8 mouse cellular contexts compared by ENCODE assay signal in the genomic region with DNA sequence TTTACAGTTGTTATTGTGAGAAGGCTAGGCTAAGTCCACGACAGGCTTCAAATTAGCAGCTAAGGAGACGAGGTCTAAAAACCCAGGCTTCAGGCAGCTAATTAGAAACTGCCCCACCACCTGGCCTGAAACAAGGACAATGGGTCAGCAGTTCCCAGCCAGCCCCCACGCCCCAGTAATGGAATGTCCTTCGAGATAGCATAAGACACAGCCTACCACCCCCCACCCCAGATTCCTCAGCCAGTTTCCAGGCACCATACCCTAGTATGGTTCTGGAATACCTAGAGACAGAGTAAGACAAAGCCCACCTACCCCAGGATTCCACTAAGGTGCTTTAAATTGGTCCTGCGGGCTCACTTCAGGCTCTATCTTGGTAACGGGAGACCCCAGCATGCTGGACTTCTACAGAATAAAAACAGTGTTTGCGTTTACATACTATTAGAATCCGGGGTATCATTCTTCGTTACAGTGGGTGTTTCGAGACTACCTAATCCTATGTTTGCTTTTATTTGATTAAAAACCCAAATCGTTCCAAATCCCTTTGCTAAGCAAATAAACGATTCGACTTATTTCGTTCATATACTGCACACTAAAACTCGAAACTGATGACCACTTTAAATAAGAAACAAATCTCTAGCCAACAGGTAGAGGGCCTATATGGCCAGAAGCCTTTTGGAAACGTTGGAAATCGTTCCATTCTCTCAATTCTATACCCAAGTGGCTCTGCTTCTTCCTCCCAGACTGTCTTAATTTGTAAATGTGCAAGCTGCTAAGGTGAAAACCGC. TPM values are rescaled to one million over a fixed set of nuclear protein-coding genes. Genes with fewer than 3 reads are reported as not detected.
A peak's percentile ranks its signal among the peaks of the same experiment; 100 is the strongest.
DNase-seq lines count a peak whose midpoint lies in the region; ATAC-seq lines count a peak whose summit lies in the region.

No protein-coding gene starts in this region.

- H3K36me3 ChIP-seq in heart, embryonic 11.5 days (ENCODE audit: control insufficient read depth, insufficient read depth, low read length) = peaks cover 4% of the 10 kb centered on the region
- peaks cover 24% of the 10 kb centered on the region for H3K36me3 ChIP-seq in midbrain, embryonic 10.5 days

- H3K4me3 ChIP-seq in heart, embryonic 11.5 days (ENCODE audit: low read depth, low read length) = peak overlapping the region; percentile 78
- peak overlapping the region; percentile 98 for H3K4me3 ChIP-seq in midbrain, embryonic 10.5 days

- 3% methylated on average over 18 of the region's 18 CpGs for WGBS in heart, embryonic 11.5 days (ENCODE audit: insufficient replicate concordance)
- WGBS in midbrain, embryonic 10.5 days = 4% methylated on average over 18 of the region's 18 CpGs

- DNase-seq in heart, adult 11 months = peak; percentile 94
- DNase-seq in heart, adult 8-10 months (ENCODE audit: low spot score) = no peak
- DNase-seq in cerebellum, adult 18-20 months = peak; percentile 34 to 41
- DNase-seq in kidney, postnatal 10 days = peak; percentile 65
- peak; percentile 68 for DNase-seq in midbrain, embryonic 10.5 days (ENCODE audit: low spot score)
- DNase-seq in T-cell, adult 2 months (ENCODE audit: low spot score) = no peak
- no peak for DNase-seq in gastrocnemius, postnatal 25 days

- H3K4me2 ChIP-seq in heart, embryonic 11.5 days = peak overlapping the region; percentile 70

- H3K4me1 ChIP-seq in heart, embryonic 11.5 days (ENCODE audit: control insufficient read depth, insufficient read depth, low read length) = peaks cover 11% of the 10 kb centered on the region
- H3K4me1 ChIP-seq in midbrain, embryonic 10.5 days = peaks cover 21% of the 10 kb centered on the region

- peak overlapping the region; percentile 99 for H3K9ac ChIP-seq in heart, embryonic 11.5 days (ENCODE audit: low read depth, low read length)

- ATAC-seq in heart, embryonic 11.5 days (replicated peaks; ENCODE audit: insufficient number of reproducible peaks, low FRiP score, low TSS enrichment) = 0 out of 2 replicates have a peak, but pooled peaks have one; percentile 44

- H3K9me3 ChIP-seq in heart, embryonic 11.5 days (replicated peaks; ENCODE audit: control insufficient read depth, low read length) = no peaks in the 10 kb centered on the region
- H3K9me3 ChIP-seq in midbrain, embryonic 10.5 days (replicated peaks) = no peaks in the 10 kb centered on the region

- H3K27me3 ChIP-seq in heart, embryonic 11.5 days (ENCODE audit: control insufficient read depth, insufficient read depth, low read length) = no peaks in the 10 kb centered on the region
- H3K27me3 ChIP-seq in midbrain, embryonic 10.5 days (ENCODE audit: low read depth, poor library complexity, severe bottlenecking) = no peaks in the 10 kb centered on the region

- peak overlapping the region; percentile 99 for H3K27ac ChIP-seq in heart, embryonic 11.5 days (ENCODE audit: low read depth, low read length)
- H3K27ac ChIP-seq in midbrain, embryonic 10.5 days (replicated peaks) = peak overlapping the region; percentile 100

RNA-seq across cellular contexts. Expression of gene Hnrnpa3, which starts 1.0 kb away (rescaled TPM):
- total RNA-seq in heart, adult 8-10 months (2022) = 100 to 1,000 TPM; 132 to 185 (median 159) TPM
- polyA plus RNA-seq in heart, embryonic 11.5 days (2014; fragmentation: Nextera tagmentation; extraction: Ambion mirVana) = 164 and 174 TPM in 2 replicates
- 337 and 348 TPM in 2 replicates for polyA plus RNA-seq in midbrain, embryonic 10.5 days (2016; fragmentation: Nextera tagmentation; extraction: Ambion mirVana)
- 100 to 1,000 TPM; 108 to 125 TPM for total RNA-seq in gastrocnemius, postnatal 25 days (2021)

RNA-seq across cellular contexts. Expression of gene Nfe2l2, which starts 46.3 kb away (rescaled TPM):
- total RNA-seq in heart, adult 8-10 months (2022) = 10 to 100 TPM; 57.9 to 75.1 (median 64.5) TPM
- 46.7 and 48.7 TPM in 2 replicates for polyA plus RNA-seq in heart, embryonic 11.5 days (2014; fragmentation: Nextera tagmentation; extraction: Ambion mirVana)
- polyA plus RNA-seq in midbrain, embryonic 10.5 days (2016; fragmentation: Nextera tagmentation; extraction: Ambion mirVana) = 25.8 and 27.7 TPM in 2 replicates
- total RNA-seq in gastrocnemius, postnatal 25 days (2021) = 10 to 100 TPM; 27.6 to 29.6 TPM

Comparison
In these comparisons a context has a peak if more than half of its experiments do, and no peak if none do; other contexts are left out.
1. DNase-seq: peak in heart, adult 11 months (single experiment), cerebellum, adult 18-20 months (2 of 2), kidney, postnatal 10 days (single experiment) and midbrain, embryonic 10.5 days (single experiment); none in heart, adult 8-10 months (single experiment), T-cell, adult 2 months (single experiment) and gastrocnemius, postnatal 25 days (single experiment).